Mouse (Mus musculus) testis, postnatal 14 days (tissue): ENCODE data around the gene Fam129b.

Experiments used
- DNase-seq: peaks from one replicate; pipeline ENCODE4 v3.0.0; 2021; ENCODE audit warnings: low spot score

Fam129b gene

DNA sequence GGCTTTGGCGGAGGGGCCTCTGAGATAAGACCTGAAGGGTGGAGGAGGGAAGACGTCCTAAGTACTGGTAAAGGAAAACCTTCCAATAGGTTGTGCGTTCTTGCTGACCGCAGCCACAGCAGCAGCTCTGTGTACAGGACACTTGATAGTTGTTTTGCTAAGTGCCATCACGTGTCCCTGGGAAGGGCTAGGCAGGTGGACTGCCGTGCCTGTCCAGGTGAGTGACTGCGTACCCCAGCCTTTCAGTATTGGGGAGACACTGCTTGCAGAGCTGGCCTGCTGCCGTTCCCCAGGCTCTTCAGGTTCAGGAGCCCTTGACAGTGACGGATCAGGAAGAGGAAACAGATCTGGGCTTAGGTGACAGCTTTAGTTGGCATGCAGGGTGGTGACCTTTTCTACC is 15.4 kb downstream of the Fam129b start:
- no peak for DNase-seq

DNA sequence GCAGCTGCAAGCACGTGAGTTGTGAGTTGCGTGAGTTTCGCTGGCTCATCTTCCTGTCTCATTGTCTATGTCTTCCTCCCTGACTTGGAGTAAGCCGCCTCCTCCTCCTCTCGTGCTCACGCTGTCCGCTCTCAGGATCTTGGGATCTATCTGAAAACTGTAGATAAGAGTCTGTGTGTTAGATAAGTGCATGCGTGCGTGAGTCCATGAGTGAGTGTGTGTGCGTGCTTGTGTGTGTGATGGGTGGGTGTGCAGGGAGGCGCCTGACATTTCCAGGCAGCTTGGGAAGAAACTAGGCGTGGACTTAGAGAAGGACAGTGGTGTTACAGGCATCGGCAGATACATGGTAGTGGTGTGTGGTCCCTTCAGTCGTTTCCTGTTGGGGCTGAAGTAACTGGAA is 16.6 kb downstream of the Fam129b start:
- no peak for DNase-seq

DNA sequence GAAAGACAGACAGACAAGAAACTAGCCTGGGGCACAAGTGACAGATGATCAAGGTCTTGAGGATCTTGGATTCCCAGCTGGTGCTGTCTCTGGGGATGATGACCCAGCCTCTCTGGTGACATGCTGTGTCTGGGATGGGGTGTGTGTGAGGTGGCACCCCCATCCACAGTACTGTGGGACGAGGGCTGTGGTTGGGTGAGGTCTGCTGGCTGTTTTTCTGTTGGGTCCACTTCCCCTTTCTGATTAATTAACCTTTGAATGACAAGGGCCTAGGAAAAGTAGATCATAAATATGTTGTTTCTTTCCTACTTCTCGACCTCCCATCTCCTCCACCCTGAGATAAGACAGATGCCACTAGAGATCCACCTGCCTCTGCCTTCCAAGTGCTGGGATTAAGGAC is 18.2 kb downstream of the Fam129b start:
- no peak for DNase-seq

DNA sequence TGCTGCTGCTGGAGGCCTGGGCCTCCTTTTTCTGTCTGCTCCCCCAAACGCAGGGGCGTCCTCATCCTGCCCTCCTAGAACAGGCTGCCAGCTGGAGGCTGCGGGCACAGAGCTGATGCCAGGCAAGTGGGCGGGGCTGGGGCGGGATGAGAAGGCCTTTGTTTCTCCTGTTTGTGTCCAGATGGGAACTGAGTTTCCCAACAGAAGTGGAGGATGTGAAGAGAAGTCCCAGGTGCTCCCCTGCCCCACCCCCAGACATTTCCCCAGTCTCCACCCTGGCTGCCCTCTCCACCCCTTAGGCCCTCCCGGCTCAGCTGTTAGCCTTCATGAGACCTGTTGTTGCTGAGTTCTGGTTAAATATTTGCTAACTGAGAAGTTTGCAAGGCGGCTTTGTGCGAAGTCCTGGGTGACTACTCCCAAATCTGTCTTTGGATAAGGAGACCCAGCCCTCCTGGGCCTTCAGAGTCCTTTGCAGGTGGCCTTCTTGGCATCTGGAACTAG is 19.7 kb downstream of the Fam129b start:
- no peak for DNase-seq

DNA sequence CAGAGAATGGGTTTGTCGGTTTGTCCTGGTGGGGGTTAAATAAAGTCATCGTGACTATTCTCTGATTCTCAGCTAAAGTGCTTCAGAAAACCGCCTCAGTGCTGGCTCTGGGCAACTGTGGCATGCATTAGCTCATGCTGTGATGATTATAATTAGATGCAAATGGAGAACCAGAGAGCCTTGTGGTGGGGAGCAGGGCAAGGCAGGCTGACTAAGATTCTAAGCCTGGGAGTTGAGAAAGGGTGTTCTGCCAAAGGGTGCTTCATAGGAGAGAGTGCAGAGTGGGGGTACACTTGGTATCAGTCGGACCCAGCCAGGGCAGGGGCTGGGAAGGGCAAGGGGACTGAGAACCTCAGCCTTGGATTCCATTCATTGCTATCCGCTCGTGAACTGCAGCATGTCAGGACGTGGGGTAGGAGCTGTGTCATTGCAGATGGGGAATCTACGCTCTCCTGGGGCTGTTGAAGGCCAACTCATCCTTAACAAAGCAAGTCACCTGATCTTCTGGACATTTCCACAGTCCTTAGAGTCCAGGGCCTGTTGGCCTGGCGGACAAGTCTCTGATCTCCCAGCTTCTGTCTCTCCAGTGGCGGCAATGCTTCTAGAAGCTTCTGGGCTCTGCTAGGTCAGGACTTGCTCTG is 20.7 kb downstream of the Fam129b start:
- DNase-seq, result no peak

DNA sequence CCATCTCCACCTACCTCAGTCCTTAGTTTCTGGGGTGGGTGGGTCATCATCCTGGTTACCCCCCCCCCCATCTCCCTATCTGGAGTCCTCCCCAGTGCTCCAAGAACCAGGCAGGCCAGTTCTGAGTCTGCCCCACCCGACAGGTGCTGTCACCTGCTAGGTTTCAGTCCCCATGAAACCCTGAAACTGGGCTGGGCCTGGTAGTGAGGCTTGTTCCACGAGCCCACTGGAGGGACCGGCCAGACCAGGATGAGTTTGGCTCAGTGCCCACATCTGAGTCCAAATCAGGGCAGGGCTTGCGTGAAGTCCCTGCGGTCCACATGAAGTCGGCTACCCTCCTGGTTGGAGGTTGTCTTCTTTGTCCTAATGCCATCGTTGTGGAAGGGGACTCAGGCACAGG is 23.1 kb downstream of the Fam129b start:
- no peak for DNase-seq

DNA sequence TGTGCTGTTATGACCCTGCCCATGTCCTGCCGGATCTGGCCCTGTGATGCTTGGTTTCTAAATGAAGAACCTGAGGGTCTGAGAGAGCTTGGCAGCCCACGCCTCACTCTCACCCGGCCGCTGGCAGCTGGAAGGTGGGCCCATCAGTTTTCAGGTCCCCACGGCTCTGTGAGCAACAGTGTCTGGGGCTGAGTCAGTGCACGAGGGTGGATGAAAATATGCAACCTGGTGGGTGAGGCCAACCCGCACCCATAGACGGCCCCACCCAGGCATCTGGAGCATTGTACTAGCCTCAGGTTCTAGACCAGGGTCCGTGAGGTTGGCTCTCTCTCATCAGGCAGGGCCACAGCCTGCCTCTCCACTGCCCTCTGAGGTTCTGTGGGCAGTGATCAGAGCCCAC is 26.2 kb downstream of the Fam129b start:
- no peak for DNase-seq

DNA sequence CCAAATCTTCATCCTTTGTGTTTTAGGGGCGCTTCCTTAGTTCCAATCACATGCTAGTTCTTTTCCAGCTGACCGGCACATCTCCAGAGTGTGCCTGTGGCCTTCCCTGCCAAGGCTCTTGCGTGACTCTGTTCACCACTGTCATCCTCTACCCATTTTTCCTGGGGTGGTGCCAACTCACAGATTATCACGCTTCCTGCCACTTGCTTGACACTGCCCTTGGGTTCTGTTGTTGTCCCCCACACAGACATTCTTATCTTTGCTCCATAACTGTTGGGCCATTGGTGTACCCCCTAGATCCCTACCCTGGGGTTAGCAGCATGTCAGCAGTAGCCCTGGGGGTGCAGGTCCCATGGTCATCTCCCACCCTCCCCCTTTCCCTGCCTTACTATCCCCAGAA is 27.6 kb downstream of the Fam129b start:
- no peak for DNase-seq

DNA sequence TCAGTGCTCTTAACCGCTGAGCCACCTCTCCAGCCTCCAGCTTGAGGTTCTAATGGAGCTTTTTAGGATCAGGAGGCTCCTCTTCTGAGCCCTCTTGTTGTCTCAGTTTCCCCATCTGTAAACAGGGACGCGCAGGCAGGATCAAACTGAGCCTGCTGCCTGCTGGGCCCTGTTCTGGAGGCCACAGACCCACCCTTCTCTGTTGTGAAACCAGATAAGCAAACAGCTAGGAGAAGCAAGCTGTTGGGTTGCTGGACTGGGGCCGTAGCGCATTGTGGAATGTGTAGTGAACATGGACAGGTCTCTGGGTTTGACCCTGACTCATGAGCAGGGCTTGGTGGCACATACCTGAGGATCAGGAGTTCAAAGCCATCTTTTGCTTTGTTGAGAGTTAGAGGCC is 28.7 kb downstream of the Fam129b start:
- no peak for DNase-seq

DNA sequence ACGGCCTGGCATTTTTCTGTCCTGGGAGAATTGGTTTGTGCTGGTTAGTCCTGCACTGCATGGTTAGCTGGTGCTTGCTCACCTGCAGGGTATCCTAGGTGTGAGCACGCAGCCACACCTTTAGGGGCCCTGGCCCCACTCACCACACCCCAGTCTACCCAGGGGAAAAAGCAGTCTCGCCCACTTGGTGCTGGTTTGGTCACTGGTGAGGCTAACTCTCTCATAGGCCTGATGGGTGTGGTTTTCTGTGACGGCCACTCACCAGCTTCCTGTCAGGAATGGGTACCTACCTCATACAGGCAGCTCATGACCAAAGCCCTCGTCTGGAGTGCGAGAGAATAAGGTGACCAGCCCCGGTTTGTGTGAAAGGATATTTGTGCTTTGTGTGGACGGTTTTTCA is 29.4 kb downstream of the Fam129b start:
- DNase-seq, result no peak

DNA sequence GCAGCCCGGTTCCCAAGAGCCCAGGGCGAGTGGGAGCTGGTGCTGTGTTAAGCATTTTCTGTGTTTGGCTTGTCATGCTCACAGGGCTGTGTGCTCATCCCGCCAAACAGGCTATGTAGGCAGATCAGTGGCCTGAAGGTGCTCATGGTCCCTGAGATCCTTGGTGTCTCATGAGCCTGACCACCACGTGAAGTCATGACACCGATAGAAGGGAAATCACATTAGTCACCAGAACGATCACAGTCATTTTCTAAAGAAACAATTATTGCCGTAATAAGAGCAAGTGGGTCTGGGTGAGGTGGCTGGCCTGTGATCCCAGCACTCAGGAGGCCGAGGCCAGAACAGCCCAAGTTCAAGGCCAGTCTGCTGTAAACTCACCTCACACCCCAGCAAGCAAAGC is 31.5 kb downstream of the Fam129b start:
- no peak for DNase-seq

DNA sequence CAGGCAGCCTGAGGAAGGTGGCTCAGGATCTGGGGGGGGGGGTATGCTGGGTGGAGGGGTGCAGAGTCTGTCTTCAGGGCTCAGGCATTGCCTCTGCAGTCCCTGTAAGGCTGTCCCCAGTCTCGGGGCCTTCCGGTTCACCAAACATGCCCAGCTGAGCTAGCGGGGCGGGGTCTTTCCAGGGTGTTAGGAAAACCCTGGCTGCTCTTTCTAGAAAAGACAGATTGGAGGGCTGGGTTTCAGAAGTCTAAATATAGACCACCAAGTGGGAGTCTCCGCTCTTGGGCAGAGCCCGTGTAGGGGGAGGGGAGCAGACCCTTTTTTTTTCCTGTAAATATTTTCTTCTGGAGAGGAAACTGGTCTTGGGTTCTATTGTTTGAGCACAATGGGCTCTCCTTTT is 32.4 kb downstream of the Fam129b start:
- DNase-seq, result no peak

DNA sequence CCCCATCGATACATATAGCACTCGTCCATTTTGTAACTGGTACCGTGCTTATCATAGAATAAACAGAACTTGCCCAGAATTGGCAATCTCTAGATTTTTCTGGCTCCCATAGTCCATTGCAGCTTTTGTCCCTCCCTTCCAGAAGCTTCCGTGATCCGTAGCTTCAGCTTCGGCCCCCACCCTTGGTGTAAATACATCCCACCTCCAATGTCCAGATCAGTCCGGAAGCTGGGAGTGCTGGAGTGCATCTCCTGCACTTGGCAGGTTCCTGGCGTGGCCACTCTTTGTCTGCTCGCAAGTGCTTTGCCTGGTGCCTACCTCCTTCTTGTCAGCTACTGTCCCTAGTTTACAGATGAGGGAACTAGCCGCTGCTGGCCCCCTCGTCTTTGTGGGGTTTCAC is 32.9 kb downstream of the Fam129b start:
- no peak for DNase-seq

DNA sequence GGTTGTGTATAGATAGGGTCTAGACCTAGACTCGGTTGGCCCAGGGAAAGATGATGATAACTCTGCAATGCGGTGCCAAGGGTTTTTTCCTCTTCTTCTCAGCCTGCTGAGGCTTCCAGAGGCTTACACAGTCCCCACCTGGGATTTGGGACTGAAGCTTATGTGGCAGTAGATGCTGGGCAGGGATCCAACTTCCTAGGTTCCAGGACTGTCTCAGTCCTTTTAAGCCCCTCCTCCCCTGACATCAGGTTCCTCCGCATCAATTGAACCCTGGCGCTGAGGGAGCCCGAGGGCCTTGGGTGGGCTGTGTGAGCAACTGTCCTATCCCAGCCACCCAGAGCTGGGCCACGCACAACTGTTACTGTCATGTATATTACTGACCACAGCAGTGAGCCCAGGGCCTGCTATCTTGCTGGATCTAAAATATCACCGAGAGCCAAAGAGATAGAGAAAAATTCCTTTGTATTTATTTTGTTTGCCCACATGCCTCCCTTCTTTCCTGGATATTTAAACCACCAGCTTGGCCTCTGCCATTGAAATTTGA is 35.8 kb downstream of the Fam129b start:
- DNase-seq, result no peak

DNA sequence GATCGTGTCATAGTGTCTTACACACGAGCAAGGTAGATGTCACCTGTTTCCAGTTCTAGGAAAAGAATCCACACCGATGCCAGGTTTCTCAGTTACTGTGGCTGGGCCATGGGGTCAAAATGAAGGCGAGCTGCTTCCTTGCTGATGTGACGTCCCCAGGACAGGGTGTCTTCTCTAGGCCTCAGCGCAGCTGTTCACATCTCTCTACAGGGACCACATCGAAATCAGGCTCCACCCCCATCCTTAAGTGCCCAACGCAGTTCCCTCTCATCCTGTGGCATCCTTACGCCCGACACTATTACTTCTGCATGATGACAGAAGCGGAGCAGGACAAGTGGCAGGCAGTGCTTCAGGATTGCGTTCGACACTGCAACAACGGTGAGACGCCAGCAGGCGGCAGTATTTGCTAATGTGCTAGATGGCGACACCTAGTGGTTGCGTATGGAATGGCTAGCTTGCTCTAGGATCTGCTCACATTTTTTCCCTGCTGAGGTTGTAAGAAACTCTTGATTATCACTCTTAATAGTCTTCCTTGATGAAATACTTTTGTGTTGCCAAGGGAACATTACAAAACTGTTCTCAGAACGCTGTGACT is 36.4 kb downstream of the Fam129b start:
- peak; percentile 79 for DNase-seq

DNA sequence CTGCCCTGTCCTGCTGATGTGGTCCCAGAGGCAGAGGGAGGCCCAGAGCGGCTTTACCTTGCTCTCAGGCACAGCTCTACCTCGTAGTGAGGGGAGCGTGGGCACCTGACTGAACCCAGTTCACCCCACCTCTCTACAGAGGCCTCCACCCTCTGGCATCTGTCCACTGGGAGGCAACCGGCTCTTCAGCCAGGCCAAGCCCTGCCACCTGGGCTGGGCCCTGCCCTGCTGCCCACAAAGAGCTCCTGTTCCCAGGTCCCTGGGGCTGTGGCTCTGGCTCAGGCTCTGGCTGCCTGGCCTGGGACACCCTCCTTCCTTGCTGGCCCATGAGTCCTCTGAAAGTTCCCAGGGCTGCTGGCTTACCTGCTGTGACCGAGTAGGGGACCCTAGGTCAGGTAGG is 38.4 kb downstream of the Fam129b start:
- DNase-seq, result no peak

DNA sequence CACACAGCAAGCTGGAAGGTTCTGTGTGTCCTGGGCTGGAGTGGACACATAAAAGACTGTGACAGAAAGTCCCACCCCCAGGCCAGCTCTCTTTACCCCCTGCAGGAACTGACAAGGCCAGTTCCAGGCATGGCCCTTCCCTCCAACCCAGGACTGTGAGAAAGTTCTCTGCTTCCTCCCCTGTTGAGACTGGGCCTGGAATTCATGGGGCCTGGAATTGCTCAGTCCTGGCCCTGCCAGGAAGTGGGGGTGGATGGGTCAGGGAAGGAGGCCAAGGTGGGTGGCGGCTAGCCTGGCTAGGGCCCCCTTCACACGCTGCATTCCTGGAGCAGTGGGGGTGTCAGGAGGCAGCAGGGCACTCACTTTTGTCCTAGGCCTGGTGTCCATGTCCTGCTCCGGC is 39.0 kb downstream of the Fam129b start:
- peak; percentile 56 for DNase-seq

DNA sequence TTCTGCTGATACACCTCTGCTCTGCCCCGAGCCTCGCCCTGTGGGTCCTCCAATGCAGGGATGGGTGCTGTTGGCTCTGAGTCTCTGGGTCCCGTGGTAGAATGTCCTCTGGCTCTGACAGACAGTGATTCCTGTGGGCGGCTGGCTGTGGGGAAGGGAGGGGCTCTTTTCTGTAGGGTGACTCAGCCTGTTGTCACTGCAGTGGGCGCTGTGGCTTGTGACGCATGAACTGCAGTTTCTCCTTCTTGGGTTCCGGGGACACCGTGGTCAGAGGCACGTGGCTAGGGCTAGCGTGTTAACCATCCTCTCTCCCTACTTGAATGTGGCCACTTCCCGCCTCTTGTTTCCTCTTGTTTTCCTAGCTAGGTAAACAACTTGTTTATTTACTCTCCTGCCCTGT is 41.6 kb downstream of the Fam129b start:
- DNase-seq, result no peak

DNA sequence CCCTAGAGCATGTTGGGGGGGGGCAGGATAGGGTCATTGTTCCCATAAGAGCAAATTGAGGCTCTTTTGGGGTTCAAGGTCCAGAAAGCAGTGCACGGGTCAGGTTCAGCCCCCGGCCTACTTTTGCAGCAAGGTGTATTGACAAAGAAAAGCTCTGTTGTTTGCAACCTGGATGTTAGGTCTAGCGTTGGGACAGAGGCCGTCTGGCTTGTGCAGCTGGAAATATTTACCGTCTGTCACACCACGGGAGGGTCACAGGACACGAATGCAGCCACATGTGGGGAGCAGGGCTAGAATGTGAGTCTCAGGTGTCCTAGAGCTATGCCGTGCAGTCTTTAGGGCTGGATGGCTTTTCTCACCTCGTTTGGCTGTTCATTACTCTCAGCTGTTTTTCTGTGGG is 42.5 kb downstream of the Fam129b start:
- DNase-seq, result no peak

DNA sequence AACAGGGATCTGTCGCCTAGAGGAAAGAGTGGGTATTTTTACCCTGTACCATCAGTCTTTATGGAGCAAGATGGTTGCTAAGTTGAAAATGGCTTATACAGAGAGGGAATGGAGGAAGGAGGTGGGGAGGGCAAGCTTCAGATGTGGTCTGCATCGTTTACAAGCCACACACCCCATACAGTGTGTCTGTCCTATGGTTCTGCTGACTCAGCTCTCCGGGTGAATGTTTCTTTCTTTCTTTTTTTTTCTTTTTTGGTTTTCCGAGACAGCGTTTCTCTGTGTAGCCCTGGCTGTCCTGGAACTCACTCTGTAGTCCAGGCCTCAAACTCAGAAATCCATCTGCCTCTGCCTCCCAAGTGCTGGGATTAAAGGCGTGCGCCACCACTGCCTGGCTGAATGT is 45.3 kb downstream of the Fam129b start:
- no peak for DNase-seq

DNA sequence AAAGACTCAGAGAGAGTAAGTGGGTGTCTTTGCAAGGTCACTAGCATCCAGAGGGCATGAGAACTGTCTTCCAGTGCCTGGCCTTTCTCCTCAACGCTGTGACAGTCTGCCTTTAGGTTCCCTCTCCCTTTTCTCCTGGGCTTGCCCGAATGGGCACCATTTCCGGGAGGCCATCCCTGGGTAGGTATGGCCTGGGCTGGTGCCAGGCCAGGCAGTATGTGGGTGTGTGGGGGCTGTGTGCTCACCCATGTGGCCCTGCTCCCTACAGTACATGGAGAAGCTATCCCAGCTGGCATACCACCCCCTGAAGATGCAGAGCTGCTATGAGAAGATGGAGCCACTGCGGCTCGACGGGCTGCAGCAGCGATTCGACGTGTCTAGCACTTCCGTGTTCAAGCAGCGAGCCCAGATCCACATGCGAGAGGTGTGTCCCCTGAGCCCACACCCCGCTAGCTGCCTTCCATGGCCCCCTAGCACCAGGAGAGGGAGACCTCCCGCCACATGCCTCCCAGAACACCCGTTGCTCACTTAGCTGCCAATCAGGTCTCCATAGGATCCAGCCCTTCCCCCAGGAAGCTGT is 46.0 kb downstream of the Fam129b start:
- DNase-seq, result no peak

DNA sequence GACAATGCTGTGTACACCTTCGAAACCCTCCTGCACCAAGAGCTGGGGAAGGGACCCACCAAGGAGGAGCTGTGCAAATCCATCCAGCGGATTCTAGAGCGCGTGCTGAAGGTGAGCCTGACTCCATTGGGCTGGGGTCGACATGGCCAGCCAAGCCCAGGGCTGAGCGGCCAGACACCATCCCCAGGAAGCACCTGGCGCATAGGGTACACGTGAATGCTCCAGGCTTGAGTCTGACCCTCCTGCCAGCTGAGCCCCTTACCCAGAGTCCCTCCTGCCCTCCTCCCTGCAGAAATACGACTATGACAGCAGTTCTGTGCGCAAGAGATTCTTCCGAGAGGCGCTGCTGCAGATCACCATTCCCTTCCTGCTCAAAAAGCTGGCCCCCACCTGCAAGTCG is 46.6 kb downstream of the Fam129b start:
- DNase-seq, result no peak

DNA sequence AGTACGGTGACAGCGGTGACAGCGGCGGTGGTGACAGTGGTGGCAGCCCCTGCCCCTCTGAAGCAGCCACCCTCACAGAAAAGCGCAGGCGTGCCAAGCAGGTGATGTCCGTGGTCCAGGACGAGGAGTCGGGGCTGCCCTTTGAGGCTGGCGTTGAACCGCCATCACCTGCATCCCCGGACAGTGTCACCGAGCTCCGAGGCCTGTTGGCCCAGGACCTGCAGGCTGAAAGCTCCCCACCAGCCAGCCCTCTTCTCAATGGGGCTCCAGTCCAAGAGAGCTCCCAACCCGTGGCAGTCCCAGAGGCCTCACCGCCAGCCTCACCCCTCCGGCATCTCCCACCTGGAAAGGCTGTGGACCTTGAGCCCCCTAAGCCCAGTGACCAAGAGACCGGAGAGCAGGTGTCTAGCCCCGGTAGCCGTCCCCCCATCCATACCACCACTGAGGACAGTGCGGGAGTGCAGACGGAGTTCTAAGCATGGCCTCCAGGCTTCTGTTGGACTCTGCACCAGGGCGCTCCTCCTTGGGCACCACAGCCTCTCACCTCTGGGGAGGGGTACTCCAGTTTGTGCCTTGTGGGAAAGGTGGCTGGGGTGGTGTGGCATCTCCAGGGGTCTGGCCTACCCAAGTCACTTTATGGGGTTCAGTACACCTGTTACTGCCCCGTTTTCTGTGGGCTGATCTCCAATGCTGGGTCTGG is 47.8 kb downstream of the Fam129b start:
- DNase-seq, result no peak
